Mouse (Mus musculus) lung, adult 2 months (tissue): ENCODE measurements around the gene Ren1.

Experiments
- CTCF ChIP-seq: fragments of 200-500 bp; IDR thresholded peaks from 2 replicates; pipeline ENCODE4 v1.5.1; 2011; ENCODE audit warnings: mild to moderate bottlenecking, low read length, control low read depth; ENCODE audit not compliant: insufficient read depth
- POLR2A ChIP-seq: fragments of 200-500 bp; IDR thresholded peaks from 2 replicates; pipeline ENCODE4 v1.6.1; 2011; ENCODE audit warnings: low read depth, mild to moderate bottlenecking, control low read depth, low read length, borderline replicate concordance; ENCODE audit errors: extremely low read depth

- TF ChIP-seq CTCF (no peak), POLR2A (no peak)
These were observed 40.5 kb upstream of the Ren1 start, which contains the start of gene Golt1a for GRCm38 (mm10) chr1:133309652-133310267.
